Mouse (Mus musculus) spleen, postnatal 4 days (tissue): ENCODE data around the gene Ctrc.

Source experiments
- DNase-seq, 2 experiments: peaks; one replicate each; pipeline ENCODE4 v3.0.0; 2022; ENCODE audit warnings: low spot score in 2 of 2

Ctrc gene

DNA sequence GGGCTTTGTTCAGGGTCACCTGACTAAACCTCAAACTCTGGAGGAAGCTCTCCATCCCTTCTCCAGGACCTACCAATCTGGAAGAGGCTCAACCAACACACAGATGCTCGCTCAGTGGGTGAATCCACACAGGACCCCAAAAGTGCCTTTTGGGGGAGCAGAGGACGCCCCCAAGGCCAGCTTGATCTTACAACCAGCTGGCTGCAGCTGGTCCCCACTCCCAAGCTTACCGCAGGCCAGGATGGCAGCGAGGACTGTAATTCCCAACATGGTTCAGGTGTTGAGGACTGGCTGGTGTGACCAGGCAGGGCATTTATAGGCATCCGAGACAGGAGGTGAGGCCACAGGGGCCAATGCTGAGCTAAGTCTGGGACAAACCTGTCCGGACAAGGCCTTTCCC is at the start of gene Ctrc:
Gene Ctrc (minus strand): TSS at position 361 of the 400 bp plus-strand sequence.
- peak in 1 of 2 experiments; percentile 57 for DNase-seq

DNA sequence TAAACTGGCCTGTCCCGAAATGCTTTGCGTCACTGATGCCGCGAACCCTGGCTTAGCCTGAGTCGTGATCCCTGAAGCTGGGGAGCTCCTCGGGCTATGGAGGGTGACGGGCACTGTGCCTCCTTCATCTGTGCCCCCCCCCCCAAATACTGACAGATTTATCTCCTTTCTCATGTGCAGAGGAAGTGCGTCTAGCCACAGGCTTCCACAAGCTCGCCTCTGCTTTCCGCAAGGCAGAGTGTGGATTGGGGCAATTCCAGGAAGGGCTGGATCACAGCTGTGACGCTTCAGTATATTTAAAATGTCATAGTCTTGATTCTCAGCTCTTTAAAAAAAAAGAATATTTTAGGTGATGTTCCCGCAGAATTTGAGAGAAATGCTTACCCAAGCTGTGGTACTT is 49.6 kb upstream of the Ctrc start:
- no peak for DNase-seq

DNA sequence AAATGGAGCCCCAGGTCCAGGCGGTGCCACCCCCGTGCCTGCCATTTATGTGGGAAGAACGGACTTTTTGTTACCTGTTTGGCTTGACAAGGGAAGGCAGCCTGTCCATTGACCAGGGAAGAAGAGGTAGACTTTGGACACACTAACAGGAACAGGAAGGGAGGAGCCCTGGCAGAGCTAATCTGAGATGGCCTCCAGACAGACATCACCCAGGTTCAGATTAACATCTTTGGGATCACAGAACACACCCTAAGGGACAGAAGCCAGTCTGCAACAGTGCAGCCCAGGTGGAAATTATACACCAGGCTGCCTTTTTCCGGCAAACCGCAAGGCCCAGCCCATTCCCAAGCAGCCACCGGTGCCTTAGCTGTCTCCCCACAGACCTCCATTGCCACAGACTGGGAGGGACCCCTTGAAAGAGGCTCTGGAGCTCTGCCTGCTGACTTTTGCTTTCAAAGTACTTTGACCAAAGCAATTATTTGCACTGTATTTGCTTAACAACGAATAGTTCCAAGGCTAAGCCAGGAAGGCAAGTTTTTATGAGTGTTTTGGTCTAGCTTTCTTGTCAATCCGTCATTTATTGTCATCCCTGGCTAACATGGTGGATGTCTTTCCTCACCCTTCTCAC is 47.1 kb upstream of the Ctrc start:
- DNase-seq = no peak

DNA sequence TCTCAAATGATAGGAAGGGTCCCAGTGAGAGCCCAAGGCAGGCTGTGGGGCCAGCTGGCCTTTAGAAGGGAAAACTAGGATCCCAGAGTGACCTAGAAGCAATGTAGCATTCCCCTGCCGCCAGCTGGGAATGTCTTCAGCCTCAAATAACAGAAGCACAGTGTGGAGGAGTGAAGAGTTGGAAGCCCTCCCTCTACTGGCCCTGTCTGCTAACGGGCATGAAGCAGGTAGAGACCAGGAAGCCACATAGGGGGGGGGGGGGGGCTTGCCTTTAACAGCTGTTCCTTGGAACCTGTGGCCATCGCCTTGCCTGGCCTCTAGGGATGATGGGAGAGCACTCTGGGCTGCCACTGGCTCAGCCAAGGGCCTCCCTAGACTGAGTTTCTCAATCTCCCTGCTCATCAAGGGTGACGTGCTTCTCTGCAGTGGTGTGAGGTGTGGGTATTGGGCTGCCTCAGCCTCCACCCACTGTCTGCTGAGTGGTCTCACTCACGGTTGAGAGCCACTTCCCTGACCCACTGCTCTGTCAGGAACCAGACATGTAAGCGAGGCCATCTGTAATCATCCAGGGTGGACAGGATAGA is 40.3 kb upstream of the Ctrc start:
- no peak for DNase-seq

DNA sequence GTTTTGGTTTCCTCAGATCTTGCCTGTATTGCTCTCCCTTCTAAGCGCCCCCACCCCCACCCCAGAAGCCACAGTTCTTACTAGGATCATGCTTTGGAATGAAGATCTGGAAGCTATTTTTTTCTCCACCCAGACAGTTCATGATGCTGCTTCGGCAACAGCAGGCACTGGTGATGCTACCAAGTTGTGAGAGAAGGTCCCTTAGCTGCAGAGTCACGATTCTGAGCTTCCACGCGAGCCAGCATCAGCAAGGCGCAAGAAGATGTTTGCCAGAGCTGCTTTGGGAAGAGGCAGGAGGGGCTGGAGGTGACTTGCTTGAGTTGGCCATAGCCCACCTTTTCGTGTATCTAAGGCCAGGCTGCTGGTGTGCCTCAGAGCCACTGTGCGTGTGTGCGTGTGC is 39.3 kb upstream of the Ctrc start:
- DNase-seq = no peak

DNA sequence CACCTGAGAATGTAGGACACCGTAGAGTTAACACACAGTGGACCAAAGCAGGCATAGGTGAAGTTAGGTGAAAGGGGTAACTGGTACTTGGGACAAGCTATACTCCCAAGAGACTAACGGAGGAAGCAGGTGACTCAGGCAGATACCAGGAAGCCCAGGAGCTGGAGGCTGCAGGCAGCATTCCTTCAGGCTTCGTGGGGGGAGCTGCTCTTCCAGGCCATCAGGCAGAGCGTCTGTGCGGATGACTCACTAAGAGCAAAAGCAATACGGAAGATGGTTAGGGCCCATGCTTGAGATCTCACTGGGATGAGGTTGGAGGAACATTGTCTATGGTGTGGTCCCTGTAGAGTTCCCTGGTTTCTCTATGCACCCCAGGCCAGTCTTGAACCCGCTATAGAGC is 36.7 kb upstream of the Ctrc start:
- no peak for DNase-seq

DNA sequence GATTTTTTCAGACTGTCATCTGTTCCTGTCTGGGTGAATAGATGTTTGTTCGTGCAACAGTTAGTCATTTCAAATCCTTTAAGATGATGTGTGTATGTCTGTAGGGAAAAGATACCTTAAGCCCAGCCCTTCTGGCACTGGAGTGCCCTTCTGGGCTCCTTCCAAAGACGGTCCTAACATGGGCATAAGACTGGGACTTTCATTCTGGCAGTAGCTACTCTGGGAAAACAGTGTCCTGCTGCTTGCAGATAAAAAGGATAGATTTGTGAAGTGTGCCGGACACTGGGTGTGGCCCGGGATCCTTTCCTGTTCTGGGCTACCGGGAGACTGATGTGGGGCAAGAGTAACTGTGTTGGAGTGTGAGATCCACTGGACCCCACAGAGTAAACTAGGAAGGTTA is 35.8 kb upstream of the Ctrc start:
- DNase-seq = no peak

DNA sequence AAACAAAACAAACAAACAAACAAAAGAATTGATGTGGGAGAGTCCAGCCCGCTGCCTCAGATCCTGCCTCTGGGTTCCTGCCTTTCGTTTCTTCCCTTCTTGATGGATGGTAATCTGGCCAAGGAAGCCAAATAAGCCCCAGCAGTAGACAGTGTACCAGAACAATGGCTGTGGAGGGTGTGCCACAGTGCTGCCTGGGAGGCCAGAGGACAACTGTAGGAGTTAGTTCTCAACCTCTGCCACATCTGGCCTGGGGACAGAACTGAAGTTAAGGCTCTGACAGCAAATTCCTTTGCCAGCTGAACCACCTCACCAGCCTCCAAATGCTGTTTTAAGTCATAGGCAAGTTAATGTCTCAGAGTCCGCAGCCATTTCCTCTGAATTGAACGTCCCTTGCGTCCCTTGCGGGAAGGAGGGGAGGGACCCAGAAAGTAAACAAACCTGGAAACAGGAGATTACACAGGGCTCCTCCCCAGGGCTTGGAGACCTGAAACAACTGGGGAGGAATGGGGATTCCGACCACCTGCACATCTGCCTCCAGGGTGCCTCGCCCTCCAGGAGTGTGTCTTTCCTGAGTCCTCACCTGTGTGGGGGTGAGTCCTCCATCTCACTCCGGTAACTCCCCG is 35.2 kb upstream of the Ctrc start:
- no peak for DNase-seq

DNA sequence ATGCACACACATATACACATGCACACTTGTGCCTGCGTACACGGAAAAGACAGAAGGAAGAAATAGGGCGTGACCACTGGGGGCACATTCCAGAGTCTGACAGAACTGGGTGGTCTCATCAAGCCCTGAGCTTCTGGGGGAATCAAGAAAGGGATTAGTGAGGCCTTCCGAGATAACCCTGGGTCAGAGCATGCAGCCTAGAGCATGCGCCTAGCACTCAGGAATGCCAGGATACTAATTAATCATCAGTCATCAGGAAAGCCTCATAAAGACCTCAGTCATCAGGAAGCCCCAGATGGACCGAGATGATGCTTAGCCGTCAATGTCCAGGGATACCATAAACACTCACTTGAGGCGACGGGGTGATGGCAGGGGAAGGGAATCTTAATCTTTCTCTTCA is 33.7 kb upstream of the Ctrc start:
- DNase-seq = no peak

DNA sequence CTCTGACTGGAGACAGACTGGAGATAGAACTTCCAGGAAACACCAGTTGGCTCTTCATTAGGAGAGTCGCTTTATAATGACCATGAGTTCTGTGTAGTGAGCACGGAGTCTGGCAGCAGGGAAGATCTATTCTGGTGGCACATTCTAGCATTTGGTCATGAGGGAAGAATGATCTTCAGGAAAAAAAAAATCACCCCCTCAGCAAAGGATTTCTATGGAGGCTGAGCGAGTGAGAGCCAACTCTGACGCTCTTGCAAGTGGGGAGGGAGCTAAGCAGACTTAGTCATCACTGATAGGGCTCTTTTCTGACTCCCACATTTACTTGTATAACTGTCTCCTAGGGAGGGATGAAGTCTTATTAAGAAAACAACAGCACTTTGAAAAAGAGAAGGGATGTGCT is 32.9 kb upstream of the Ctrc start:
- no peak for DNase-seq

DNA sequence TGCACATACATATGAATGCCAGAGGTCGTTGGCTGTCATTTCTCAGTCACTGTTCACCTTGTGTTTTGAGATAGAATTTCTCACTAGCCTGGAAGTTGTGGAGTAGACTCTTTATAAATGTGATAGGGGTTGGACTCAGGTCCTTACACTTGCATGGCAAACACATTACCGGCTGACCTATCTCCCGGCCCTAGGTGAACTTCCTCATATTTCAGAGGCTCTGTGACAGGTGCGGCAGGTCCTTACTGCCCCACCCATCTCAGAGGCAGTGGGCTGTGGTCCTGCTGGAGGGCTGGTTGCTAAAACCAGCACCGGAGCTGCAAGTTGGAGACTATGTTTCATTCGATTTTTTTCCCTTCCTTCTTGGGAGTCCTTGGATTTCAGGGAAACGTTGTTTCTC is 32.5 kb upstream of the Ctrc start:
- no peak for DNase-seq

DNA sequence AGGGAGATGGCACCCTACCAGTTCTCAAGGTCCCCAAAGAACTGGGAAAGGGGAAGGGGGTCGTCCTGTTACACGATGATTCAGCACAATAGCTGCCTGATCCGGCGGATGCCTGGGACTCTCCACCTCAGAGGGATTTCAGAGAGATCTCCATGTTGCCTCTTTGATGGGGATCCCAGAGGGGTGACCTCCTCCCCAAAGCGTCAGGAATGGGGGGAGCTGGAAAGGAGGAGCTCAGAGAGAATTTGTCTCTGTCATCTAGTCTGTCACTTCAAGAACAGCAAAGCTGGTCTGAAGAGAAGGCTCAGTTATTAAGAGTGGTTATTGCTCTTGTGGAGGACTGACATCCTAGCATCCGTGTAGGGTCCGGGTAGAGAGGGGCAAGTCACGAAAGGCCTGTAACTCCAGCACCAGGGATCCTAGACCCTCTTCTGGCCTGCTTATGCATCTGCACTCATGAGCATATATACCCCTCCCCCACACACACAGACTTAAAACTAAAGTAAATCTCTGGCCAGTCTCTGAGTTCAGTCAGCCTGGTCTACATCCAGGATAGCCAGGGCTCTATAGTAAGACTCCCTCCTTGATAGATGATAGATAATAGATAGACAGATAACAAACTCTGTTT is 29.4 kb upstream of the Ctrc start:
- DNase-seq = no peak

DNA sequence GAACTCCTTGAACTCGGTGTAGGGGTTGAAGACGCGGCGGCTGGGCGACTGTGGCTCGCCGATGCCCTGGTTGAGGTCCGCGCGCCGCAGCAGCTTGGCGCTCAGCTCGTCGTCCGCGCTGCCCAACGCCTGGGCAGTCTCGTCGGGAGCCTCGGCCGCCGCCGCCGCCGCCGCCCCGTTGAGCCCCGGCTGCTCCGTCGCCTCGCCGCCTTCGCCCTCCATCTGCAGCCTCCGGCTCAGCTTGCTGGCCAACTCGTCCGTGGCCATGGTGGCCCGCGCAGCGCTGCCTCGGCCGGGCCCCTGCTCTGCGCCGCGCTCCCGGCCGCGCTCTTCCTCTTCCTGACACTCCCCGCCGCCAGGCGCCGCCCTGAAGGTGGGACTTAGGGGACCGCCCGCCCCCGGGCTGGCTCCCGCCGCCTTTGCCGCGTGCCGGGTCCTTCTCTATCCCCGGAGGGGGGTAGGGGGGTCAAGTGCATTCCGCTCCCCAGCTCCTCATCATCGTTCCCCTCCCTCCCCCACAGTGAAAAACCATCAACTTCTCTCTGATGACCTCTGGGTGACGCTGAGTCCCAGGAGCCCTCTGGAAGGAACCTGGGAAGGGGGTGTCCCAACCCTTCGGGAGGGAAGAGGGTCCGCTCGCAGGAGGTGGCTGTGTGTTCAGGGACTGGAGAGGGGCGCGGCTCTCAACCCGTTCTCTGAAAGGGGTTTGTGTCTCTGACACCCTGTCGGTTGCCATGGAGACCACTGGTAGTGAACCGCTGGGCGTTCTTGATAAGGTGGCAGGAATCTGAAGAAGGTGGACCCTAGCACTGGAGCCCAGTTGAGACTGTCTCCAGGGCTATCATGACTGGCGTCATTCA is 28.7 kb upstream of the Ctrc start, which contains the start of gene Efhd2:
Gene Efhd2 (minus strand): TSS at position 320 of the 860 bp plus-strand sequence.
- peak; percentile 83 to 90 for DNase-seq

DNA sequence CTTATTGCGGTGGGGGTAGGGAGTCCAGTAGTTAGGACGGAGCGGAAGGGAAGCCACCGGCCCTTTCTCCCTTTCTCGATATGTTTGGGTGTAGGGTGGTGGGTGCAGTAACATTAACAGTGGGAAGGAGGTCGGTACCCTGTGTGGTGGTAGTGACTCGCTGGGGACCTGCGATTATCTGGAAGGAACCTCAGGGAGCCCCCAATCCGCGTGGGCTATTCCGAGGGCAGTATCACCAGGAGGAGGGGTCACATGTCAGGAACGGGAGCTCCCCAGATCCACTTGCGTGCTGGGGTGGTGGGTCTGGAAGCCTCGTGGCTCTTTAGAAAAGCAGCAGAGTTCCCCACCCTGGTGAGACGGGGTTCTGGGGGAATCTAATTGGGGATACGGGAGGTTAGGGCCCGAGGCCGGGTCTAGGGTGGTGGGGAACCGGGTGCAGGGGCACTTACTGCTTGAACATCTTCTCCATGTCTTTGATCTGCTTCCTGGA is 28.0 kb upstream of the Ctrc start:
- no peak for DNase-seq

DNA sequence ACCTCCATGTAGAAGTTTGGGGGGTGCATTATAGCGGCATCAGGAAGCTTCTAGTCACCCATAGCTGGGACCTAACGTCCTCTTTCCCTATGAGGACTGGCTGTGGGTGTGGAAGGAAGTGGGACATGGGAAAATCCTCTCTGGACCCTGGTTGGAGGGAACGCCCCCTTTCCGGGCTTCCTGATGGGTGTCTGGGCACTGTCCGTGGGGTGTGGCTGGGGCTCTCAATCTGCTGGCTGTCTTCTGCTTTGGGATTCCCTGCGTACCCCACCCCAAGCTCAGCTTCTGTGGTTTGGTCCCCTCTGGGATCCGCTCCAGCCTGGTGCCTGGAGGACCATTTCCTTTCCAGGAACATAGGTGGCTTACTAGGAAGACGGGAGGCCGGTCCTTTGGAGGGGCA is 26.8 kb upstream of the Ctrc start:
- DNase-seq = no peak

DNA sequence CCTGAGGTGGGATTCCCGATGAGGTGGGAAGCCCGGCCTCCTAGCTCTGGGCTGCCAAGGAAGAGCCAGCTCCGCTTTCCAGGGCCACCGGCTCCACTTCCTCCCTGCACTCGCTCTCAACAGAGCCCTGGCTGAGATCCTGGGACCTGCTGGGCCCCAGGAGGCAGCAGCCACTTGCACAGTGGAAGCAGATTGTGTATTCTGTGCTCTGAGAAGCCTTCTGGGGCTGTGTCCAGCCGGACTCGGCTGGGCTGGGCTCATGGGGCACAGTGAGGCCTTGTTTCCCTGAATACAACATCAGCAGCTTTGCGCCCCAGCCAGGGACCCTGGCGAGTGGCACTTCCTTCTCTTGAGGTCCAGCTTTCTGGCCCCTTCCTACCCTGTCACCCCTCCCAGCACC is 25.8 kb upstream of the Ctrc start:
- DNase-seq = no peak

DNA sequence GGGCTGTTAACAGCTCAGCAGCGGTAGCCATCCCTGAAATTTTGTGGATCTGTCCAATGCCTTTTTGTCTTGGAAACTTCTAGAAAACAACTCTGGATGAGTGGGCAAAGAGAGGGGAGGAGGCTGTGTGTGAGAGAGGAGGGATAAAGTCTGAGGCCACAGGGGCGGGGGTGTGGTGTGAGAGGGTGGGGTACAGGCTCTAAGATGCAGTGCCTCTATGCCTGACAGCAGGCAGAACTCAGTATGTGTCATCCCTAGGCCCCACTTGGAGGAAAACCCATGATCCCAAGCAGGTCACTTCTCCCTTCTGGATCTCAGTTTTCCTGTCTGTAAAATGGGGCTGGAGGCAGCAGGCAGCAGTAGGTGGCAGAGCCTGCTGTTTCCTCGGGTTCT is 25.2 kb upstream of the Ctrc start:
- no peak for DNase-seq

DNA sequence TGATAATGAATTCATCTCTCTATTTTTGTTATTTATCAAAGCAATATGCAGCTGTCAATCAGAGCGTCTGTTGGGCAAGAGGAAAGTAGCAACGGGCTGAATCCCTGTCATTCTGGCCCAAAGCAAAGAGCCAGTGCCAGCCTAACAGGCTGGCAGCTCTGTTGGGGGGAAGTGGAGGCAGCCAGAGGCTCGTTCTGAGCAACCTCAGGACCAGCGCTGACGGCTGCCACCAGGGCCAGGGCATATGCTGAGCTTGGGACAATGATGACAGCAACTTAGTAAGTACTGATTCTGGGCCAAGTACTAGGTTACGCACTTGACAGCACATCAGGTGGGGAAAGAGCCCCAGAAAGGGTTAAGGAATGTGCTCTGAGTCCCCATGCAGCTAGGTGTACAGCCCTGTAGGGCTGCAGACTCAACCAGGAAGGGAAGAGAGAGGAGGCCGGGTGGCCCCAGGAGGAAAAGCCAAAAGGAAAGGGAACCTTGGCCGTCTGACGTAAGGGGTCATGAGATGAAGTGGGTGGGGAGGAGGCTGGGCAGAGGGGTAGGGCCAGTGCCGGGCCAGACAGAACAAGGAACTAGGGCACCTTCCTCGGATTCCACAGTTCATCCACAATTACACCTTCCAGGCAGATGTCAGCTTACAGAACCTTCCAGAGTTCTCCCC is 24.6 kb upstream of the Ctrc start:
- no peak for DNase-seq

DNA sequence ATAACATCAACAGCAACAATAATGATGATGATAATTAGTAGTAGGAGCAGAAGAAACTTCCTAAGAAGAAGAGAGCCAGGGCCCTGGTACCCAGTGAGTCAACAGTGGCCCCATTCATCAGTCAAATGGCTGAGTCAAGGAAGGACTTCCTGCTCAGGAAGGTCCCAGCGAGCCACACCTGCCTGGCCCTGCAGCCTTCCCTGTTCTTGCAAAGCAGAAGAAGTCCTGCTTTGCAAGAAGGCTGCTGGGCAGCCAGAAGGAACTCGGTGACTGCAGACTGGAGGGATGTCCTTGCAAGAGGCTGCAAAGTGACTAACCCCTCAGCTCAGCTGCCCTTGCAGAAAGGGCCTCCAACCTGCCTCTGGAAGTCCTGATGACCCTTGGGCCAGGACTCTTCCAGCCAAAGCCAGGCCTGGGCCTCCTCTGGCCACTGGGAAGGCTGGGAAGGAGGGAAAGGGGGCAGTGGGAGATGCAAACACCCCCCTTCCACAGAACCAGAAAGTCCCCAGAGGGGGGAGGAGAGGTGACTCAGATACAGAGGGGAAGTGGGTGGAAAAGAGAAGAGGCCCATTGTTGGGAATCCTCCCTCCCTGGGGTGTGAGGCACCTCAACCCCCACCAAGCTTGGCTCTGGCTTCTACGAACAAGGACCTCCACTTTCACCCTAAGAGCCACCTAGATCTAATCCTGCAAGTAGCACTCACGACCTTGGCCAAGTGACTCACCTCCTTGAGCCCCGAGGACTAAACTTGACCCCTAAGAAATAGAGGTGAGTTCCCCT is 23.5 kb upstream of the Ctrc start:
- DNase-seq = no peak

DNA sequence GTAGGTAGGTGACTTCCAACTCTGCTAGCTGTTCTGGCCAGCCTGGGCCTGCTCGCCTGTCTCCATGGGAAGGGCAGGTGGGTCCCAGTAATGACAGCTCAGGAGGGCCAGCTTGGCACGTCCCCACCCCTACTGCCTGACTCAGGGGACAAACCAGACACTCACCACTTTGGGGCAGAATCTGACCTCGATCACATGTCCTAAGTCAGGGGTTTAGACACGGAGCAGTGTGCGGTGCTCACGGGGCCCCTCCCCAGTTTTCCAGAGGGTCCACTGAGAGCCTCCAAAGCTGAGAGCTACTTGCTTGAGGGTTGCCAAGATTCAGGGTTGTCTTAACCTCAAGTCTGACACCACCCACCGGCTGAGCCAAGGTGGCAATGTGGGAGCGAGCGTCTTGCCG is 21.9 kb upstream of the Ctrc start:
- DNase-seq = no peak

DNA sequence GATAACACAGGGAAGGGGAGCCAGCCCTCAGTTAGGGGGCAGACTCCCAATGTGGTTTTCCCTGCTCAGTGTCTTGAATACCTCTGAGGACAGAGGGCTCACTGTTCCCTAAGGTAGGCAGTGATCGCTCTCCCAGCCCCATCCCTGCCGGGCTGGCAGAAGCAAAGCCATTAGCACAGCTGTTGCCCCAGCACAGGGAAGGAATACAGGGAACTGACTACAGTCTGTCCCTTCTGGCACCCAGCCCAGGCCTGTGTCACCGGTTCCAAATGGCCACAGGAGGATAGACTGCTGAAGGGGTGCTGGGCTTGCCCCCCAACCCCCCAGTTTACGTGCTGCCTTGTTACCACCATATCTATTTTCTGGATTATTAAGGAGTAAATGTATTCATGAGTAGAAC is 21.3 kb upstream of the Ctrc start:
- no peak for DNase-seq
